Mouse (Mus musculus) neural tube, embryonic 11.5 days (tissue): ENCODE results near the gene Pjvk. TPM values are rescaled to one million over a fixed set of nuclear protein-coding genes. Genes with fewer than 3 reads are reported as not detected.

ENCODE experiments used
- ATAC-seq: fragments of 200-750 bp; cut with Nextera tagmentation; 2 replicates; pipeline ENCODE4 v1.8.0; 2017; ENCODE audit warnings: moderate number of reproducible peaks, mild to moderate bottlenecking, moderate TSS enrichment, moderate library complexity; ENCODE audit not compliant: insufficient read depth, low FRiP score, low TSS enrichment
- DNase-seq: peaks from one replicate; pipeline ENCODE4 v3.0.0-alpha.2; 2015; ENCODE audit warnings: low spot score
- H3K27ac ChIP-seq: fragments of 300-500 bp; sonication (generic); 2 replicates; pipeline ENCODE4 v1.5.1; 2014; ENCODE audit warnings: low read depth, mild to moderate bottlenecking, low read length
- H3K27me3 ChIP-seq: fragments of 300-500 bp; sonication (generic); 2 replicates; pipeline ENCODE4 v1.6.1; 2014; ENCODE audit warnings: mild to moderate bottlenecking, low read length, mixed read lengths; ENCODE audit not compliant: control insufficient read depth, insufficient read depth
- H3K36me3 ChIP-seq: fragments of 300-500 bp; sonication (generic); 2 replicates; pipeline ENCODE4 v1.6.1; 2014; ENCODE audit warnings: mild to moderate bottlenecking, low read length, moderate library complexity, mixed read lengths; ENCODE audit not compliant: control insufficient read depth, insufficient read depth
- H3K4me1 ChIP-seq: fragments of 300-500 bp; sonication (generic); 2 replicates; pipeline ENCODE4 v1.6.1; 2014; ENCODE audit warnings: low read length, mixed read lengths; ENCODE audit not compliant: control insufficient read depth, insufficient read depth
- H3K4me2 ChIP-seq: fragments of 300-500 bp; sonication (generic); 2 replicates; pipeline ENCODE4 v1.6.1; 2014; ENCODE audit warnings: low read depth, mild to moderate bottlenecking, moderate library complexity
- H3K4me3 ChIP-seq: fragments of 300-500 bp; sonication (generic); 2 replicates; pipeline ENCODE4 v1.5.1; 2014; ENCODE audit warnings: low read depth, low read length
- H3K9ac ChIP-seq: fragments of 300-500 bp; sonication (generic); 2 replicates; pipeline ENCODE4 v1.6.1; 2014; ENCODE audit warnings: mild to moderate bottlenecking, low read length
- H3K9me3 ChIP-seq: fragments of 300-500 bp; sonication (generic); 2 replicates; pipeline ENCODE4 v1.6.1; 2016; ENCODE audit warnings: low read length; ENCODE audit not compliant: control insufficient read depth
- WGBS: fragments of 180-500 bp; shearing (Covaris S2); extraction: QIAGEN DNeasy Blood & Tissue Kit; methylation state at CpG from one replicate; pipeline ENCODE4 v1.1.7; 2014; 5-methylcytosine and 5-hydroxymethylcytosine counted together
- polyA plus RNA-seq: library from polyadenylated mRNA; unstranded; fragments of >200 nt; fragmentation: Nextera tagmentation; extraction: Ambion mirVana; gene quantifications from 2 replicates; pipeline ENCODE4 v1.2.1, GENCODE M21; 2014

Pjvk gene
- polyA plus RNA-seq, 1 experiment from 2014 or later: 0.50 TPM

GRCm38 (mm10) chr2:76672966-76673392 is 24.7 kb downstream of the Pjvk start, which contains the start of gene Fkbp7:
Gene Fkbp7, minus strand, starts transcription at chr2:76673116.
- H3K9me3 ChIP-seq: no peaks in the 10 kb centered on the region
- ATAC-seq: peak; percentile 92

GRCm38 (mm10) chr2:76673472-76674081 is 25.3 kb downstream of the Pjvk start:
- Histone ChIP-seq H3K9me3 (no peaks in the 10 kb centered on the region), H3K27me3 (no peaks in the 10 kb centered on the region), H3K27ac (no peak overlapping the region), H3K4me2 (peak overlapping the region; percentile 47; the same call in 1 of the 2 replicates), H3K36me3 (no peaks in the 10 kb centered on the region), H3K9ac (no peak overlapping the region), H3K4me3 (peak overlapping the region; percentile 34; the same call in 1 of the 2 replicates), H3K4me1 (peaks cover 10% of the 10 kb centered on the region)
- ATAC-seq (no peak), DNase-seq (peak; percentile 53)
- WGBS: 36% methylated on average over 7 of the region's 7 CpGs

More at GRCm38 (mm10) chr2:76672966-76673392, 24.7 kb downstream of the Pjvk start, which contains the start of gene Fkbp7:
- H3K4me1 ChIP-seq: peaks cover 10% of the 10 kb centered on the region
- DNase-seq: peak; percentile 96
- no peaks in the 10 kb centered on the region for H3K36me3 ChIP-seq
- WGBS: under 1% methylated on average over 17 of the region's 17 CpGs
- no peaks in the 10 kb centered on the region for H3K27me3 ChIP-seq
- H3K4me2 ChIP-seq: peak within 1 kb of the TSS; percentile 47
- peak within 1 kb of the TSS; percentile 34 for H3K4me3 ChIP-seq
- peak within 1 kb of the TSS; percentile 59 for H3K9ac ChIP-seq
- peak within 1 kb of the TSS; percentile 47; the same call in 1 of the 2 replicates for H3K27ac ChIP-seq

- Histone ChIP-seq H3K27ac (peak within 1 kb of the TSS; percentile 72), H3K4me2 (peak within 1 kb of the TSS; percentile 46), H3K27me3 (no peaks in the 10 kb centered on the region), H3K4me3 (peak within 1 kb of the TSS; percentile 81), H3K9me3 (no peaks in the 10 kb centered on the region), H3K9ac (peak within 1 kb of the TSS; percentile 87), H3K36me3 (no peaks in the 10 kb centered on the region), H3K4me1 (peaks cover 10% of the 10 kb centered on the region)
- 7% methylated on average over 31 of the region's 52 CpGs for WGBS
- DNase-seq: peak; percentile 83
- peak; percentile 52 for ATAC-seq
These were observed 26.6 kb downstream of the Pjvk start, which contains the start of gene Plekha3 for GRCm38 (mm10) chr2:76674725-76675427. Gene Plekha3, plus strand, starts transcription at chr2:76675281.

GRCm38 (mm10) chr2:76675451-76675850 is 27.2 kb downstream of the Pjvk start:
- Histone ChIP-seq H3K9ac (peak overlapping the region; percentile 87), H3K4me3 (peak overlapping the region; percentile 81), H3K27ac (peak overlapping the region; percentile 72), H3K9me3 (no peaks in the 10 kb centered on the region), H3K36me3 (no peaks in the 10 kb centered on the region), H3K4me1 (peaks cover 10% of the 10 kb centered on the region), H3K4me2 (peak overlapping the region; percentile 46), H3K27me3 (no peaks in the 10 kb centered on the region)
- ATAC-seq: peak; percentile 49
- DNase-seq: peak; percentile 59
- WGBS: 1% methylated on average over 38 of the region's 44 CpGs

GRCm38 (mm10) chr2:76675949-76676348 is 27.7 kb downstream of the Pjvk start:
- WGBS: 6% methylated on average over 4 of the region's 4 CpGs

GRCm38 (mm10) chr2:76676401-76677226 is 28.3 kb downstream of the Pjvk start:
- peak overlapping the region; percentile 33; the same call in 1 of the 2 replicates for H3K9ac ChIP-seq
- H3K4me3 ChIP-seq: peak overlapping the region; percentile 81
- peaks cover 10% of the 10 kb centered on the region for H3K4me1 ChIP-seq
- no peaks in the 10 kb centered on the region for H3K27me3 ChIP-seq
- no peaks in the 10 kb centered on the region for H3K9me3 ChIP-seq
- DNase-seq: no peak
- ATAC-seq: no peak
- peak overlapping the region; percentile 46 for H3K4me2 ChIP-seq
- no peaks in the 10 kb centered on the region for H3K36me3 ChIP-seq
- H3K27ac ChIP-seq: no peak overlapping the region
- WGBS: 53% methylated on average over 13 of the region's 13 CpGs

More at GRCm38 (mm10) chr2:76675949-76676348, 27.7 kb downstream of the Pjvk start:
- Histone ChIP-seq H3K4me3 (peak overlapping the region; percentile 81), H3K4me2 (peak overlapping the region; percentile 46), H3K27me3 (no peaks in the 10 kb centered on the region), H3K4me1 (peaks cover 10% of the 10 kb centered on the region), H3K9me3 (no peaks in the 10 kb centered on the region), H3K9ac (peak overlapping the region; percentile 87), H3K36me3 (no peaks in the 10 kb centered on the region), H3K27ac (no peak overlapping the region)
- DNase-seq (no peak), ATAC-seq (no peak)

GRCm38 (mm10) chr2:76682301-76682700 is 34.0 kb downstream of the Pjvk start:
- no peaks in the 10 kb centered on the region for H3K9me3 ChIP-seq
- WGBS: 86% methylated on average over 8 of the region's 8 CpGs
- H3K4me2 ChIP-seq: no peak overlapping the region
- no peak overlapping the region for H3K9ac ChIP-seq
- ATAC-seq (no peak), DNase-seq (no peak)
- H3K4me3 ChIP-seq: no peak overlapping the region
- H3K36me3 ChIP-seq: no peaks in the 10 kb centered on the region; the same call in 1 of the 2 replicates
- H3K4me1 ChIP-seq: no peaks in the 10 kb centered on the region
- H3K27ac ChIP-seq: no peak overlapping the region
- H3K27me3 ChIP-seq: no peaks in the 10 kb centered on the region

GRCm38 (mm10) chr2:76686986-76687385 is 38.7 kb downstream of the Pjvk start:
- H3K4me3 ChIP-seq: no peak overlapping the region
- no peaks in the 10 kb centered on the region for H3K9me3 ChIP-seq
- DNase-seq: no peak
- no peaks in the 10 kb centered on the region for H3K4me1 ChIP-seq
- H3K27me3 ChIP-seq: no peaks in the 10 kb centered on the region
- H3K27ac ChIP-seq: no peak overlapping the region
- no peak overlapping the region for H3K4me2 ChIP-seq
- WGBS: 88% methylated on average over 3 of the region's 3 CpGs
- no peak overlapping the region for H3K9ac ChIP-seq
- H3K36me3 ChIP-seq: no peaks in the 10 kb centered on the region; the same call in 1 of the 2 replicates
- no peak for ATAC-seq
